Mouse (Mus musculus) E14TG2a.4 (cell line): ENCODE results near the gene Gm42417.

Experiments
- H3K27me3 ChIP-seq: 2 replicates; pipeline ENCODE4 v1.6.1; 2014; ENCODE audit warnings: low read length, control low read depth; ENCODE audit not compliant: insufficient read depth
- H3K36me3 ChIP-seq: 2 replicates; pipeline ENCODE4 v1.6.1; 2014; ENCODE audit warnings: low read length, control low read depth; ENCODE audit not compliant: insufficient read depth
- H3K4me1 ChIP-seq: replicated peaks from 2 replicates; pipeline ENCODE4 v1.6.1; 2014; ENCODE audit warnings: low read depth, low read length, control low read depth
- H3K4me3 ChIP-seq: replicated peaks from 2 replicates; pipeline ENCODE4 v1.5.1; 2014; ENCODE audit warnings: mild to moderate bottlenecking, low read length
- H3K9me3 ChIP-seq: 2 replicates; pipeline ENCODE4 v1.6.1; 2014; ENCODE audit warnings: low read length, control low read depth
- CTCF ChIP-seq: conservative IDR thresholded peaks from 2 replicates; pipeline ENCODE4 v1.5.1; 2014; ENCODE audit warnings: low read length
- NANOG ChIP-seq: IDR thresholded peaks from 2 replicates; pipeline ENCODE4 v1.6.1; 2014; ENCODE audit warnings: borderline replicate concordance, low read length, mixed read lengths
- POU5F1 ChIP-seq: IDR thresholded peaks from 2 replicates; pipeline ENCODE4 v1.6.1; 2014; ENCODE audit warnings: low read length, borderline replicate concordance

The Gm42417 gene

GRCm38 (mm10) chr1:36552506-36552905 is 13.3 kb upstream of the Gm42417 start:
- peaks cover 25% of the 10 kb centered on the region for H3K36me3 ChIP-seq
- TF ChIP-seq POU5F1 (no peak), CTCF (no peak), NANOG (no peak)
- no peaks in the 10 kb centered on the region for H3K9me3 ChIP-seq
- H3K4me3 ChIP-seq, result peak overlapping the region; percentile 45; the same call in 1 of the 2 replicates
- peaks cover 76% of the 10 kb centered on the region for H3K4me1 ChIP-seq
- H3K27me3 ChIP-seq, result peaks cover 70% of the 10 kb centered on the region

- no peaks in the 10 kb centered on the region for H3K9me3 ChIP-seq
- peaks cover 79% of the 10 kb centered on the region for H3K4me1 ChIP-seq
- TF ChIP-seq POU5F1, result no peak
- TF ChIP-seq CTCF, result no peak
- TF ChIP-seq NANOG, result no peak
- peaks cover 67% of the 10 kb centered on the region for H3K27me3 ChIP-seq
- H3K36me3 ChIP-seq, result peaks cover 25% of the 10 kb centered on the region
- H3K4me3 ChIP-seq, result no peak overlapping the region; the same call in 1 of the 2 replicates
These were observed 12.7 kb upstream of the Gm42417 start for GRCm38 (mm10) chr1:36551904-36552303.

GRCm38 (mm10) chr1:36550075-36550863 is 11.0 kb upstream of the Gm42417 start:
- TF ChIP-seq CTCF (no peak), NANOG (no peak)
- Histone ChIP-seq H3K27me3 (peaks cover 52% of the 10 kb centered on the region), H3K9me3 (no peaks in the 10 kb centered on the region), H3K36me3 (peaks cover 25% of the 10 kb centered on the region), H3K4me3 (no peak overlapping the region), H3K4me1 (peaks cover 75% of the 10 kb centered on the region)

GRCm38 (mm10) chr1:36549491-36549890 is 10.3 kb upstream of the Gm42417 start:
- TF ChIP-seq POU5F1, result no peak
- TF ChIP-seq NANOG, result no peak
- TF ChIP-seq CTCF, result no peak
- Histone ChIP-seq H3K9me3 (no peaks in the 10 kb centered on the region), H3K36me3 (peaks cover 25% of the 10 kb centered on the region), H3K4me1 (peaks cover 70% of the 10 kb centered on the region), H3K4me3 (no peak overlapping the region), H3K27me3 (peaks cover 44% of the 10 kb centered on the region)

- H3K4me3 ChIP-seq, result no peak overlapping the region
- TF ChIP-seq CTCF (no peak), NANOG (no peak), POU5F1 (no peak)
- H3K27me3 ChIP-seq, result peaks cover 37% of the 10 kb centered on the region
- peaks cover 68% of the 10 kb centered on the region for H3K4me1 ChIP-seq
- peaks cover 29% of the 10 kb centered on the region for H3K36me3 ChIP-seq
- H3K9me3 ChIP-seq, result no peaks in the 10 kb centered on the region
These were observed 9.5 kb upstream of the Gm42417 start for GRCm38 (mm10) chr1:36548771-36549170.

- peaks cover 72% of the 10 kb centered on the region for H3K4me1 ChIP-seq
- peaks cover 28% of the 10 kb centered on the region for H3K36me3 ChIP-seq
- peaks cover 30% of the 10 kb centered on the region for H3K27me3 ChIP-seq
- H3K4me3 ChIP-seq, result no peak overlapping the region
- H3K9me3 ChIP-seq, result no peaks in the 10 kb centered on the region
- TF ChIP-seq CTCF (no peak), NANOG (no peak), POU5F1 (no peak)
These were observed 8.9 kb upstream of the Gm42417 start for GRCm38 (mm10) chr1:36547981-36548598.

- Histone ChIP-seq H3K36me3 (peaks cover 32% of the 10 kb centered on the region), H3K27me3 (peaks cover 19% of the 10 kb centered on the region), H3K4me3 (peak within 1 kb of the TSS; percentile 86), H3K9me3 (no peaks in the 10 kb centered on the region), H3K4me1 (peaks cover 68% of the 10 kb centered on the region)
- no peak for TF ChIP-seq POU5F1
- no peak for TF ChIP-seq NANOG
- peak; percentile 86 for TF ChIP-seq CTCF
These were observed 7.8 kb upstream of the Gm42417 start, which contains the start of gene Ankrd39 for GRCm38 (mm10) chr1:36546888-36547471. Gene Ankrd39 (minus strand): TSS chr1:36547445.

- Histone ChIP-seq H3K27me3 (peaks cover 10% of the 10 kb centered on the region; the same call in 1 of the 2 replicates), H3K4me3 (peak overlapping the region; percentile 86), H3K9me3 (no peaks in the 10 kb centered on the region), H3K36me3 (peaks cover 32% of the 10 kb centered on the region), H3K4me1 (peaks cover 69% of the 10 kb centered on the region)
- TF ChIP-seq CTCF, result 0 out of 2 replicates have a peak, but pooled peaks have one; percentile 4
- TF ChIP-seq POU5F1, result no peak
- no peak for TF ChIP-seq NANOG
These were observed 6.8 kb upstream of the Gm42417 start for GRCm38 (mm10) chr1:36545845-36546600.
